Mouse (Mus musculus): Measurements from ENCODE around the gene Fmo1.

Gene Fmo1

GRCm38 (mm10) chr1:162866280-162866681 is at the start of gene Fmo1:
Gene Fmo1 (minus strand): TSS chr1:162866610.
- no peak for DNase-seq (ENCODE audit: low spot score)

- DNase-seq (ENCODE audit: low spot score): no peak
These were observed 48.6 kb upstream of the Fmo1 start for GRCm38 (mm10) chr1:162914932-162915556.

GRCm38 (mm10) chr1:162912085-162912484 is 45.7 kb upstream of the Fmo1 start:
- DNase-seq (ENCODE audit: low spot score): no peak

DNA sequence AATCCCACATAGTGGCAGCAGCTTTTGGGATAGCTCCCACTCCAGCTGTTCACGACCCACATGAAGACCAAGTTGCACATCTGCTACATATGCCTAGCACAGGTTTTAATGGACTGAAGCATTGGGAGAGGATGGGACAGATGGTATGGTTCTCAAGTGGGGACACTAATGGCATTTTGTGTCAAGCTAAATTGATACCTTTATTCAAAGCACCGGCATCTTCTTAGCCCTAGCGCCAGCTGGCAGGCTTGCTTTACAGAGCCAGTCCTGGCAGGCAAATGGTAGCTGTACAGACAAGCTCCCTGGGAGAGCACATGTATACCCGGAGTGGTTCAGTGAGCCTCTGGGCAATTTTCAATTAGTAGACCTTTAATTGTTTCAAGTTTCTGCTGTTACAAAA is 35.5 kb upstream of the Fmo1 start:
- DNase-seq (ENCODE audit: low spot score): no peak

DNA sequence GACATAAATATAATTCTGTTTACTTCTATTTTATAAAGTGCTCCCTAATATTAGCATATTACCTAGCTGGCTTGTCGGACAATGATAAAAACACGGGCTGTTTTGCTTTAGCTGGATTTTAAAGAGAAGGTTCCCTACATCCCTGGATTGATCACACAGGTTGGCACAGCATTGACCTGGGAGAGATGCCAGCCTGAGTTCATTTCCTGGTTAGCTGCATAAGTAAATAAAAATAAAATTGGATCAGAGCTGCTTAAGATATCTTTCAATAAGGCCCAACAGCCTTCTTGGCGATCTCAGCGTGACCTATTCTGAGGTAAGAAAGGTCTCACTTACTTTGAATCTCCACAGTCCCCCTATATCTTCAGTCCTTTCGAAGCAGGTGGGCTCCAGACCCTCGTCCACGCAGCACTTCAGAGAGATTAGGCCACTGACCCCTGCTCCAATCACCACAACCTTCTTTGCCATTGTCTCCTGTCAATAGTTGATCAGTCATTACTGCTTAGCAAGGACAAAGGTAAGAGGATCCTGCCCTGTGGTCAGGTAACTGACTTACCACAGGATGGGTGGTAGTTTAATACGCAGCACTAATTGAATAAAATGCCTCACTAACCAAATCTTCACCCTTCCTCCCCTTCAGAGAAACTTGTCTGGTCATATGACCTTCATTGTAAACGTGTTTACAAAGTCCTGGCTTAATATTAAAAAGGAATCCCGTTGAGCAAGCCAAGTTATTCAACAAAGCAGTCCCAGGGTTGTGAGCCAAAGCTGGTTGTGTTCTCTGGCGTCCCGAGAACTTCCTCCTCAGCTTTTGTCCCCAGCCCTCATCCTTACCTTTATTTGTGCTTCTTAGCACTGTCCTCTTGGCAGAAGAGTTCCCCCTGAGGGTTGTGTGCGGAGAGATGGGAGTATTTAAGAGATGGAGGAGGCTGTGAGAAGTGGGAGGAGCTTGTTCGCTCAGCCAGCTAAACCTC is 31.7 kb upstream of the Fmo1 start, which contains the start of gene Fmo2:
Fmo2 (minus strand) TSS at position 889 of the 974 bp plus-strand sequence.
- no peak for DNase-seq (ENCODE audit: low spot score)

GRCm38 (mm10) chr1:162895900-162896299 is 29.5 kb upstream of the Fmo1 start:
- peak; percentile 61 for DNase-seq (ENCODE audit: low spot score)

DNA sequence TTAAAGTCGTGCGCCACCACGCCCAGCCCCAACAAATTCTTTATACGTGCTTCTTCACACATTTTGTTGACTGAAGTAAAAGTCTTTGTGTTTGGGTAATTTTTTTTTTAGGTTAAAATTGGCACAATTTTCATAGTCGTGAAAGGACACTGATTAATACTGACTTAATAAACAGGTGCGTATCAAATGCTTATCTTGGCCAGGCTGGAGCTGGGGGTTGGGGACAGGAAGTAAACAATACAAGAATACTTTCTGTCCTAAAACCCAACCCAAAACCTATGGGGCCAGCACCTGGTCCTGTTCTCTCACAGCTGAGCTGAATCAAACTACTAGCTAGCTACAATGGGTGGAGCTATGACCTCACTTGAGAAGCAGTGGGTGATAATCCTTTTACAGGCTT is 26.6 kb upstream of the Fmo1 start:
- no peak for DNase-seq (ENCODE audit: low spot score)

DNA sequence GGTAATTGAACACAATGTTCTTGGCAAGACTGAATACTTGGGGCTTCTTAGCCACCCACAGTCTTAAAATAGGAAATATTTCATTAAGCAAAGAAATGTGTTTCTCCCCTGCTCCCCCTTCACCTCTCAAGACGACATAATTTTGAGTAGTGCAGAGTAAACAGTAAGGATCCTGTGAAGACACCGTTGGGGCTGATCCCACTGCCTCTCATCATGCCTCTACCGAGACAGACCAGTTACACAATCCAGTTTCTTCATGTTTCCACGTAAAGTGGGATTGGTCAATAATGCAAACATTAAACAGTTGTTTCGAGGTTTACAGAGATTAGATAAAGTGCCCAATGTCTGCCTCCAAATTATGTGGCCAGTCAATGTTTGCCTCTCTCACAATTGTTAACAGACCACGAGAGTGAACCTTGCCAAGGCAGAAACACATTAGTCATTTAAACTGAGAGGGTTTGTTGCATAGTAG is 25.6 kb upstream of the Fmo1 start:
- DNase-seq (ENCODE audit: low spot score): no peak

- no peak for DNase-seq (ENCODE audit: low spot score)
These were observed 22.2 kb upstream of the Fmo1 start for GRCm38 (mm10) chr1:162888646-162889045.

- no peak for DNase-seq (ENCODE audit: low spot score)
These were observed 21.2 kb upstream of the Fmo1 start for GRCm38 (mm10) chr1:162887644-162888043.

GRCm38 (mm10) chr1:162886138-162886816 is 19.9 kb upstream of the Fmo1 start:
- DNase-seq (ENCODE audit: low spot score): no peak

DNA sequence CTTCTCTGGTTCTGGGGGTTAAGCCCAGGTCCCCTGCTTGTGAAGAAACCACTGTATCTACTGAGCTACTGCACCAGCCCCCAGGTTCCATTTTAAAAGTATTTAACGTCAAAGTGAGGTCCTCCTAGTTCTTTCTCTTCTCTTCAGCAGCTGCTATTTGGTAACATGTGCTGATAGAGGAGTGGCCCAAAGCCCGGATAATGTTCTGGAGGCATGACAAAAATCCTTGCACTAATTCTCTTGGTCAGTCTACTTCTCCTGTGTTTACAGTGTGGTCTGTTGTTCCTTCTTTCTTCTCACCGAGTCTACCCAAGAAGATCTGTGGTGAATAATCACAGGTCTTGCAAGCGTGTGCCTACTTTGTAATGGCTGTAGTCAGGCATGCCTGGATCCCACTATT is 16.3 kb upstream of the Fmo1 start:
- DNase-seq (ENCODE audit: low spot score): no peak

DNA sequence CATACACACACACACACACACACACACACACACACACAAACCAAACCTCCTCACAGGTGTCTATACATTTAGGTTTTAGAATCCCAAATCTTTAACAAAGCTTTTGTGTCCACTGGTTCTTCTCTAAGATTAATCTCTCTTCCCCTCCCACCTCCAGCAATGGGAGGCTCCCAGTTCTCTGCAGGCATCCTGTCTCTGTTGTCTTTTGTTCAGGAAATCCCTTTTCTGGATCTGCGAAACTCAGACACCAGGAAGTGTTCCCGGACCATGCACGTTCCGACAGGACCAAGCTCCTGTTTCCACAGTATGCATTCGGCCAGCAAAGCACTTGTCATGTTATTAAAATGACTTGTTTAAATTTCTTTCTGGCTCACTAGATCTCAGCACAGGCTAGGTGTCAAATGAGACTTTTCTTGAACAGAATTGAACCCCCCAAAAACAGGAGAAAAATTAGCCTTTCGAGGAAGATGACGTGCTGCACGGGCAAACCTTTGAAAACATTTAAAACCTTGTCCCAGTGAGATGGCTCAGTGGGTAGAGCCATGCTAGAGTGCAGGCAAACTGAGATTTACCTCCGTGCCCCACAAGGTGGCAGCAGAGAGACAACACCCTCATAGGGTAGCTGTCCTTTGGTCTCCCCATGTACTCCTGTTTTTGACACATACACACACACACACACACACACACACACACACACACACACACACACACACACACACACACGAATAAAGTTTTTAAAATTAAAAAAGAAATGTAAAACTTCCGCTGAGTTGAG is 13.4 kb upstream of the Fmo1 start:
- DNase-seq (ENCODE audit: low spot score): peak; percentile 64

GRCm38 (mm10) chr1:162875091-162875490 is 8.7 kb upstream of the Fmo1 start:
- DNase-seq (ENCODE audit: low spot score): no peak

- DNase-seq (ENCODE audit: low spot score): peak; percentile 25
These were observed 5.4 kb upstream of the Fmo1 start for GRCm38 (mm10) chr1:162871701-162872311.

- DNase-seq (ENCODE audit: low spot score): no peak
These were observed 4.6 kb upstream of the Fmo1 start for GRCm38 (mm10) chr1:162870978-162871377.

GRCm38 (mm10) chr1:162867396-162867795 is 986 bp upstream of the Fmo1 start:
- DNase-seq (ENCODE audit: low spot score): no peak

GRCm38 (mm10) chr1:162865493-162865830 is 948 bp downstream of the Fmo1 start:
- no peak for DNase-seq (ENCODE audit: low spot score)

GRCm38 (mm10) chr1:162864816-162865492 is 1.5 kb downstream of the Fmo1 start:
- no peak for DNase-seq (ENCODE audit: low spot score)

GRCm38 (mm10) chr1:162864279-162864678 is 2.1 kb downstream of the Fmo1 start:
- DNase-seq (ENCODE audit: low spot score): no peak

GRCm38 (mm10) chr1:162863579-162863978 is 2.8 kb downstream of the Fmo1 start:
- no peak for DNase-seq (ENCODE audit: low spot score)
